Mouse (Mus musculus) embryonic fibroblast, embryonic 13.5 days (primary cell): ENCODE measurements around the gene Actr3b. TPM values are rescaled to one million over a fixed set of nuclear protein-coding genes. Genes with fewer than 3 reads are reported as not detected.
"Not testable (repeated sequence)": the region's sequence is repeated elsewhere in the genome, so short reads cannot be mapped to it uniquely, and the experiment has no call there.

Experiments
- H3K27ac ChIP-seq: 2 replicates; pipeline ENCODE4 v1.5.1; 2012; ENCODE audit warnings: low read length, control low read depth, inconsistent platforms; ENCODE audit not compliant: insufficient read depth
- H3K4me1 ChIP-seq: 2 replicates; pipeline ENCODE4 v1.6.1; 2011; ENCODE audit warnings: low read length; ENCODE audit not compliant: control insufficient read depth, insufficient read depth
- H3K4me3 ChIP-seq: 2 replicates; pipeline ENCODE4 v1.5.1; 2011; ENCODE audit warnings: mild to moderate bottlenecking, control low read depth, low read length; ENCODE audit not compliant: insufficient read depth
- CTCF ChIP-seq: IDR thresholded peaks from 2 replicates; pipeline ENCODE4 v1.5.1; 2011; ENCODE audit warnings: mild to moderate bottlenecking, control low read depth, low read length, moderate library complexity, borderline replicate concordance; ENCODE audit not compliant: insufficient read depth
- POLR2A ChIP-seq: IDR thresholded peaks from 2 replicates; pipeline ENCODE4 v1.6.1; 2011; ENCODE audit warnings: low read depth, mild to moderate bottlenecking, control low read depth, low read length, moderate library complexity
- polyA plus RNA-seq: library from polyadenylated mRNA; stranded (reverse); fragments of >200 nt; gene quantifications from 2 replicates; pipeline ENCODE4 v1.2.4, GENCODE M21; 2011; ENCODE audit warnings: low read depth; ENCODE audit not compliant: missing spikeins, insufficient read length

Actr3b gene
- polyA plus RNA-seq, 1 experiment = 2.1 TPM

- TF ChIP-seq POLR2A = no peak
- peak; percentile 93; the same call in 1 of the 2 replicates for TF ChIP-seq CTCF
- Histone ChIP-seq H3K4me1 (no peaks in the 10 kb centered on the region), H3K4me3 (no peak overlapping the region), H3K27ac (no peak overlapping the region)
These were observed 79.6 kb downstream of the Actr3b start for GRCm38 (mm10) chr5:25839400-25839799.

GRCm38 (mm10) chr5:25846558-25846957, 86.8 kb downstream of the Actr3b start:
- no peak overlapping the region for H3K27ac ChIP-seq
- no peak overlapping the region for H3K4me3 ChIP-seq
- no peaks in the 10 kb centered on the region for H3K4me1 ChIP-seq
- TF ChIP-seq POLR2A (no peak), CTCF (no peak)

- H3K4me1 ChIP-seq = no peaks in the 10 kb centered on the region
- H3K4me3 ChIP-seq = no peak overlapping the region
- TF ChIP-seq CTCF = no peak
- TF ChIP-seq POLR2A = no peak
- H3K27ac ChIP-seq = no peak overlapping the region
These were observed 87.4 kb downstream of the Actr3b start for GRCm38 (mm10) chr5:25847154-25847553.

GRCm38 (mm10) chr5:25848058-25848457, 88.3 kb downstream of the Actr3b start:
- Histone ChIP-seq H3K4me3 (no peak overlapping the region), H3K4me1 (no peaks in the 10 kb centered on the region), H3K27ac (no peak overlapping the region)
- peak; percentile 66; the same call in 1 of the 2 replicates for TF ChIP-seq CTCF
- TF ChIP-seq POLR2A = no peak

GRCm38 (mm10) chr5:25866201-25866600, 106.4 kb downstream of the Actr3b start:
- TF ChIP-seq CTCF (no peak), POLR2A (no peak)
- H3K27ac ChIP-seq = no peak overlapping the region
- H3K4me1 ChIP-seq = no peaks in the 10 kb centered on the region
- no peak overlapping the region for H3K4me3 ChIP-seq

- Histone ChIP-seq H3K4me3 (no peak overlapping the region), H3K27ac (no peak overlapping the region), H3K4me1 (no peaks in the 10 kb centered on the region)
- TF ChIP-seq POLR2A (no peak), CTCF (no peak)
These were observed 110.1 kb downstream of the Actr3b start for GRCm38 (mm10) chr5:25869880-25870279.

- TF ChIP-seq POLR2A (no peak), CTCF (no peak)
- no peak overlapping the region for H3K27ac ChIP-seq
- H3K4me3 ChIP-seq = no peak overlapping the region
- no peaks in the 10 kb centered on the region for H3K4me1 ChIP-seq
These were observed 110.8 kb downstream of the Actr3b start for GRCm38 (mm10) chr5:25870632-25871031.

GRCm38 (mm10) chr5:25871342-25872023, 111.7 kb downstream of the Actr3b start:
- Histone ChIP-seq H3K4me1 (no peaks in the 10 kb centered on the region), H3K27ac (no peak overlapping the region), H3K4me3 (no peak overlapping the region)
- TF ChIP-seq POLR2A (no peak), CTCF (no peak)

- TF ChIP-seq CTCF (peak; percentile 46; the same call in 1 of the 2 replicates), POLR2A (no peak)
- Histone ChIP-seq H3K4me1 (no peaks in the 10 kb centered on the region), H3K27ac (no peak overlapping the region), H3K4me3 (no peak overlapping the region)
These were observed 113.2 kb downstream of the Actr3b start for GRCm38 (mm10) chr5:25873046-25873445.

- not testable (repeated sequence) for H3K4me1 ChIP-seq, H3K4me3 ChIP-seq, H3K27ac ChIP-seq
These were observed 116.1 kb downstream of the Actr3b start for GRCm38 (mm10) chr5:25875927-25876326.

- Histone ChIP-seq H3K4me1 (no peaks in the 10 kb centered on the region), H3K4me3 (no peak overlapping the region), H3K27ac (no peak overlapping the region)
- TF ChIP-seq POLR2A (no peak), CTCF (no peak)
These were observed 117.5 kb downstream of the Actr3b start for GRCm38 (mm10) chr5:25877281-25877680.
